Mouse (Mus musculus) stomach, postnatal 0 days (tissue): ENCODE results near the gene Iqcb1. TPM values are rescaled to one million over a fixed set of nuclear protein-coding genes. Genes with fewer than 3 reads are reported as not detected.

ENCODE experiments used
- ATAC-seq: fragments of 200-750 bp; cut with Nextera tagmentation; 2 replicates; pipeline ENCODE4 v1.8.0; 2017; ENCODE audit not compliant: low FRiP score, low TSS enrichment
- DNase-seq: peaks from one replicate; pipeline ENCODE4 v3.0.0-alpha.2; 2016; ENCODE audit warnings: low spot score
- H3K27ac ChIP-seq: fragments of 300-500 bp; sonication (generic); replicated peaks from 2 replicates; pipeline ENCODE4 v1.5.1; 2014; ENCODE audit warnings: mild to moderate bottlenecking, control low read depth
- H3K27me3 ChIP-seq: fragments of 300-500 bp; sonication (generic); 2 replicates; pipeline ENCODE4 v1.6.1; 2014; ENCODE audit warnings: low read length; ENCODE audit not compliant: control insufficient read depth, insufficient read depth
- H3K36me3 ChIP-seq: fragments of 300-500 bp; sonication (generic); 2 replicates; pipeline ENCODE4 v1.6.1; 2014; ENCODE audit warnings: low read length, mixed read lengths; ENCODE audit not compliant: control insufficient read depth, insufficient read depth
- H3K4me1 ChIP-seq: fragments of 300-500 bp; sonication (generic); replicated peaks from 2 replicates; pipeline ENCODE4 v1.6.1; 2014; ENCODE audit warnings: antibody characterized with exemption; ENCODE audit not compliant: control insufficient read depth, insufficient read depth
- H3K4me2 ChIP-seq: fragments of 300-500 bp; sonication (generic); replicated peaks from 2 replicates; pipeline ENCODE4 v1.6.1; 2014; ENCODE audit warnings: low read depth, mild to moderate bottlenecking, control low read depth, moderate library complexity
- H3K4me3 ChIP-seq: fragments of 300-500 bp; sonication (generic); 2 replicates; pipeline ENCODE4 v1.5.1; 2014; ENCODE audit warnings: low read depth, low read length, control low read depth
- H3K9ac ChIP-seq: fragments of 300-500 bp; sonication (generic); 2 replicates; pipeline ENCODE4 v1.6.1; 2014; ENCODE audit warnings: mild to moderate bottlenecking, low read length, control low read depth, mixed read lengths
- H3K9me3 ChIP-seq: fragments of 300-500 bp; sonication (generic); 2 replicates; pipeline ENCODE4 v1.6.1; 2016; ENCODE audit warnings: low read length; ENCODE audit not compliant: control insufficient read depth
- CTCF ChIP-seq: IDR thresholded peaks from 2 replicates; pipeline ENCODE4 v1.5.1; 2016; ENCODE audit warnings: antibody characterized with exemption, low read depth, mild to moderate bottlenecking, moderate library complexity
- EP300 ChIP-seq: optimal IDR thresholded peaks from 2 replicates; pipeline ENCODE3; 2016; ENCODE audit warnings: antibody characterized with exemption
- WGBS: fragments of 180-500 bp; shearing (Covaris S2); extraction: QIAGEN DNeasy Blood & Tissue Kit; methylation state at CpG from one replicate; pipeline ENCODE4 v1.1.7; 2014; 5-methylcytosine and 5-hydroxymethylcytosine counted together
- polyA plus RNA-seq: library from polyadenylated mRNA; unstranded; fragments of >200 nt; fragmentation: Nextera tagmentation; extraction: Ambion mirVana; gene quantifications from 2 replicates; pipeline ENCODE4 v1.2.1, GENCODE M21; 2015

Iqcb1 gene
- polyA plus RNA-seq, 1 experiment from 2014 or later, result 10.0 TPM

DNA sequence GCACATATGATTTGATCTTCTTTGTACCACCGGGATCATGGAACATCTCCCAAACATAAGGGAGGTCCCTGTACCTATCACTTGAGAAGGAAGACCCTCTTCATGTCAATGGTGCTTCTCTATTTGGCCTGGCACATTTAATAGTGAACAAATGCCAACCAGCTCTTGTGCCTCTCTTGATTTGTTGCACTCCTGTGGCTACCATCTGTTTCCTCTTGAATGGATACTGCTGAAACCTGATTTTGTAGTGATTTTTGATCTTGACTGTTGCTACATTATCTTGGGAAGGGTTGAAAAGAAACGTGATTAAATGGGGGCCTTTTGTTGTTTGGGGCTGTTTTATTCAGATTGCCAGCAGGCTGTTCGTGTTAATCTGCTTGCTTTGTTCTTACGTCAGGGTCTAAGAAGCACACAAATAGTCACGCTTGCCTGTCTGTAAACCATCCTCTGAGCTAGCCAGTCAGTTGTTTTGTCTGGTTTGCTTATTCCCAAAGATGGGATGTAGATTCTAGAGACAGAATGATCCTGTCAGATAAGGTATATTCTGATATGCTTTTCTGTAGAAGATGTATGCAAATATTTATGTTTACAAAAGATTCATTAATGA, 54.7 kb downstream of the Iqcb1 start:
- no peak overlapping the region for H3K4me2 ChIP-seq
- H3K9me3 ChIP-seq, result no peaks in the 10 kb centered on the region
- no peak overlapping the region for H3K4me3 ChIP-seq
- no peak for DNase-seq
- no peaks in the 10 kb centered on the region for H3K27me3 ChIP-seq
- no peak for ATAC-seq
- no peaks in the 10 kb centered on the region for H3K4me1 ChIP-seq
- TF ChIP-seq CTCF (no peak), EP300 (no peak)
- no peak overlapping the region for H3K9ac ChIP-seq
- WGBS, result 63% methylated on average over 5 of the region's 5 CpGs
- no peak overlapping the region for H3K27ac ChIP-seq
- peaks cover 3% of the 10 kb centered on the region; the same call in 1 of the 2 replicates for H3K36me3 ChIP-seq

DNA sequence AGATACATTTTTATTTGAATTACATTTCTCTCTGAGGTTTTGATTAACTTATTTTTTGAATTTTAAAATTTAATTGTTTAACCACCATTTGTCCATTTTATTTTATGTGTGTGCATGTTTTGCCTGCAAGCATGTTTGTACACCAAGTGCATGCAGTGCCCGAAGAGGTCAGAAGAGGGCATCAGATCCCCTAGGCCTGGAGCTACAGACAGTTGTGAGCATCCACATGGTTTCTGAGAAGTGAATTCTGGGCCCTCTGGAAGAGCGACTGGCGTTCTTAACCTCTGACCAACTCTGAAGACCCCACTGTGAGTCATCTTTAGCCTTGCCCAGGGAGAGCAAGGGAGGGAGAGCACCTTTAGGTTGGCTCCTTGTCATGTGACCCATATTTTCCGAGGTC, 56.7 kb downstream of the Iqcb1 start:
- Histone ChIP-seq H3K9ac (no peak overlapping the region), H3K36me3 (peaks cover 8% of the 10 kb centered on the region; the same call in 1 of the 2 replicates), H3K4me1 (no peaks in the 10 kb centered on the region), H3K4me3 (no peak overlapping the region), H3K9me3 (no peaks in the 10 kb centered on the region), H3K27me3 (no peaks in the 10 kb centered on the region), H3K27ac (no peak overlapping the region), H3K4me2 (no peak overlapping the region)
- WGBS, result 88% methylated on average over 4 of the region's 4 CpGs
- TF ChIP-seq EP300 (no peak), CTCF (peak; percentile 64)
- ATAC-seq (no peak), DNase-seq (peak; percentile 32)

DNA sequence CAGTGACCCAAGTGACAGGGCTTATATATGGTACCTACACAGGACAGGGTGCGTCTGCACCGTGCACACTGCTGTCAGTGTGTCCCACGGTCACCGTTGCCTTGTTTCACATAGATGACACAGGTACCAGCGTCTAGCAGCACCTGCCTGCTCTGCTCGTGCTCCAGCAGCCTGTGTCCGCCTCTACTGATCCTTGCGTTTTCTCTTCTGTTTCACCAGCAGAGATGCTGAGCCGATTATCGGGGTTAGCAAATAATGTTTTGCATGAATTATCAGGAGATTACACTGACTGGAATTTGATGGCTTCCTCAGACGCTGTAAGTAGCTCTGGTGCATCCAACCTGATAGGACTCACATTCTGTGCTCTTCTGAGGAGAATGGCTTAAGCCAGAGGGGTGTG, 57.7 kb downstream of the Iqcb1 start:
- H3K4me3 ChIP-seq, result no peak overlapping the region
- no peak for DNase-seq
- H3K27ac ChIP-seq, result no peak overlapping the region
- ATAC-seq, result no peak
- 93% methylated on average over 11 of the region's 11 CpGs for WGBS
- H3K9me3 ChIP-seq, result no peaks in the 10 kb centered on the region
- H3K9ac ChIP-seq, result no peak overlapping the region
- TF ChIP-seq CTCF (no peak), EP300 (no peak)
- no peaks in the 10 kb centered on the region for H3K27me3 ChIP-seq
- H3K4me1 ChIP-seq, result no peaks in the 10 kb centered on the region
- H3K4me2 ChIP-seq, result no peak overlapping the region
- peaks cover 8% of the 10 kb centered on the region; the same call in 1 of the 2 replicates for H3K36me3 ChIP-seq

DNA sequence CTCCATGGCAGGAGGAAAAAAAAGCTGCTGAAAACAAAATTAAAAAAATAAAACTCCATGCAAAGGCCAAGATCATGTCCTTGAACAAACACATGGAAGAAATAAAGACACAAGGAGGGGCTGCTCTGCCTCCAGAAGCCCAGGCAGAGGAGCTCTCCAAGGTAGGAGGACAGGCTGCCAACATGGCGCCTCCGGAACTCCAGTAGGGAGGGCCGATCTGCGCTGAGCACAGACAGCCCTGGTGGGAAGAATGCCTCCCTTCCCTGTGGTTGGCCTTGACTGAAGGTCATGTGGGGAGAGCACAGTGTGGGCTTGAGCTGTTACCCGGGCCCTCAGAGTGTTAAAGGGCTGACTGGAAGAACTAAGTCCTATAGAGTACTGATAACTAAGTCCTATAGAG, 59.4 kb downstream of the Iqcb1 start:
- Histone ChIP-seq H3K27ac (no peak overlapping the region), H3K27me3 (no peaks in the 10 kb centered on the region), H3K9ac (no peak overlapping the region), H3K9me3 (no peaks in the 10 kb centered on the region), H3K4me1 (no peaks in the 10 kb centered on the region), H3K36me3 (peaks cover 10% of the 10 kb centered on the region; the same call in 1 of the 2 replicates), H3K4me3 (no peak overlapping the region), H3K4me2 (no peak overlapping the region)
- no peak for TF ChIP-seq EP300
- no peak for TF ChIP-seq CTCF
- DNase-seq, result no peak
- ATAC-seq, result no peak
- WGBS, result 82% methylated on average over 5 of the region's 5 CpGs

DNA sequence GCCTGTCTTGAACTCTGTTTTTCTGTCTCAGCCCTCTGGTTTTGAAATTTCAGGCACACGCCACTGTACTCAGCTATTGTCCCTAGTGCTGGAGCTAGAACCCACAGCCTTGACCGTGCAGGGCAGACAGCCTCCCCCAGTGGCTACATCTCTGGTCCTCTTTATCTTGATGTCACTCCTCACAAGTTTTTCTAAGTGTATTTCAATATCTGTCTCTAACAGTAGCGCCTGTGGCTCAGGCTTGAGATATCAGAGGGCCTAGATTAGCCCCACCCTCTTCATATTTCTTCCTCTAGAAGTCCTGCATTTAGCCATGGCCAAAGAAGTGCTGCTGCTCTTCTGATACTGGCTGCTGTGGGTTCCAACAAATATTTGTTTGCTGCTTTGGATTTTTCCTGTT, 62.4 kb downstream of the Iqcb1 start:
- no peaks in the 10 kb centered on the region for H3K27me3 ChIP-seq
- H3K27ac ChIP-seq, result no peak overlapping the region
- no peaks in the 10 kb centered on the region for H3K9me3 ChIP-seq
- TF ChIP-seq CTCF, result no peak
- H3K4me2 ChIP-seq, result no peak overlapping the region
- WGBS, result 91% methylated on average over 3 of the region's 3 CpGs
- H3K4me1 ChIP-seq, result no peaks in the 10 kb centered on the region
- no peak overlapping the region for H3K4me3 ChIP-seq
- H3K9ac ChIP-seq, result no peak overlapping the region
- ATAC-seq, result no peak
- DNase-seq, result no peak
- H3K36me3 ChIP-seq, result peaks cover 17% of the 10 kb centered on the region; the same call in 1 of the 2 replicates

DNA sequence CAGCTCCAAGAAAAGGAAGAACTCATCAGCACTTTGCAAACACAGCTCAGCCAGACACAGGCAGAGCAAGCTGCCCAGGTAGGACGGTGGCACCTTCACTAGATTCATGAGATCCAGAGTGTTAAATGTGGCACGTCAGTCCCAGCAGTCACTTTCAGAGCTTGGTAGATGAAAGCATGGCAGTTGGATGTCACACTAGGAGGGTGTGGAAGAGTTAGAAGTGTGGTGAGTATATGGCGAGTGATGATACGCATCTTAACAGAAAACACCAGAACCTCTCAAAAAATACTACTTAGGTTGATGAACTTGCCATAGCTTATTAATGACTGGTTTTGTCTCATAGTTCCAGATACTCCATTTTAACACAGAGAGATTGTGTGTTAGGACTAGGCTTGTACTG, 63.2 kb downstream of the Iqcb1 start:
- H3K27ac ChIP-seq, result no peak overlapping the region
- peaks cover 13% of the 10 kb centered on the region; the same call in 1 of the 2 replicates for H3K36me3 ChIP-seq
- H3K9ac ChIP-seq, result no peak overlapping the region
- H3K4me3 ChIP-seq, result no peak overlapping the region
- DNase-seq, result no peak
- WGBS, result 89% methylated on average over 4 of the region's 4 CpGs
- no peaks in the 10 kb centered on the region for H3K9me3 ChIP-seq
- no peak for ATAC-seq
- no peaks in the 10 kb centered on the region for H3K4me1 ChIP-seq
- no peak overlapping the region for H3K4me2 ChIP-seq
- no peaks in the 10 kb centered on the region for H3K27me3 ChIP-seq
- TF ChIP-seq EP300 (no peak), CTCF (no peak)
